10 mouse cellular contexts compared by ENCODE assay signal in the genomic region with DNA sequence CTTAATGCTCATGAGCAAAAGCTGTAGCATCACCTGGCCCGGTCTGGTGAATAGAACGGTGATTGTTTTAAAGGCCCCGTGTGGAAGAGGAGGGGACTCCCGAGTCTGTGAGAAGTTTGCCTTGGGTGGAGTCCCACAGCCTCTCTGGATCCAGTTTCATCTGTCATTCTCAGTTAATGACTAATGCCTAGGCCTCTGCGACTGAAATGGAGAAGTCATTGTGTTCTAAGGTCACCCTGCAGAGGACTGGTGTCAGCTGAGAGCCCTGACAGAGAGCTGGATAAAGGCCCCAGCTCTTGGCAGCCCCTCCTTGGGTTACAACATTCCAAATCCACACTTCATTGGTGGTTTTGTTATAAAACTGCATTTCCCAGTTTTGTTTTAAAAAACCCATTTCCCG. TPM values are rescaled to one million over a fixed set of nuclear protein-coding genes. Genes with fewer than 3 reads are reported as not detected.
DNase-seq lines count a peak whose midpoint lies in the region; ATAC-seq and TF ChIP-seq lines count a peak whose summit lies in the region.
"Had no signal": no experiment of that assay in that cellular context is flagged by ENCODE, and none has a peak within 500 bp of the region (broad histone marks: within the 10 kb centered on the region; RNA-seq: fewer than 3 reads in every experiment).

No protein-coding gene starts in this region.

- H3K4me2 ChIP-seq in kidney, postnatal 0 days (ENCODE audit: low read length) = no peak overlapping the region
- H3K4me2 ChIP-seq in kidney, embryonic 16.5 days (replicated peaks; ENCODE audit: low read depth, low read length) = no peak overlapping the region
- H3K4me2 ChIP-seq in hindbrain, embryonic 13.5 days = no peak overlapping the region

- H3K36me3 ChIP-seq in kidney, postnatal 0 days (ENCODE audit: insufficient read depth, low read length) = peaks cover 5% of the 10 kb centered on the region; the same call in 1 of the 2 replicates
- H3K36me3 ChIP-seq in kidney, embryonic 16.5 days (ENCODE audit: insufficient read depth, low read length) = peaks cover 17% of the 10 kb centered on the region; the same call in 1 of the 2 replicates
- peaks cover 25% of the 10 kb centered on the region for H3K36me3 ChIP-seq in hindbrain, embryonic 10.5 days
- peaks cover 24% of the 10 kb centered on the region for H3K36me3 ChIP-seq in hindbrain, embryonic 13.5 days

- H3K9me3 ChIP-seq in kidney, postnatal 0 days (replicated peaks; ENCODE audit: low read length) = no peaks in the 10 kb centered on the region
- no peaks in the 10 kb centered on the region for H3K9me3 ChIP-seq in kidney, embryonic 16.5 days (ENCODE audit: low read length)
- no peaks in the 10 kb centered on the region for H3K9me3 ChIP-seq in hindbrain, embryonic 10.5 days
- H3K9me3 ChIP-seq in hindbrain, embryonic 13.5 days = no peaks in the 10 kb centered on the region

- TF ChIP-seq CTCF in kidney, postnatal 0 days (IDR thresholded peaks at IDR 0.05; ENCODE audit: low read depth) = no peak
- no peak for TF ChIP-seq CTCF in bone marrow macrophage, adult 2 months (IDR thresholded peaks at IDR 0.05; ENCODE audit: low read depth, low read length)

- ATAC-seq in kidney, postnatal 0 days (replicated peaks; ENCODE audit: low FRiP score, low read depth) = no peak
- ATAC-seq in kidney, embryonic 16.5 days (ENCODE audit: low FRiP score, low TSS enrichment) = no peak
- peak; percentile 89 for ATAC-seq in monocyte, adult 5-6 weeks (replicated peaks; ENCODE audit: insufficient number of reproducible peaks, low FRiP score, low TSS enrichment, poor library complexity, severe bottlenecking)
- ATAC-seq in erythroid progenitor cell, adult 5-6 weeks (replicated peaks; ENCODE audit: low FRiP score, poor library complexity, severe bottlenecking) = no peak
- no peak for ATAC-seq in hindbrain, embryonic 13.5 days (ENCODE audit: low FRiP score)

- peak; percentile 38 for DNase-seq in kidney, postnatal 0 days (ENCODE audit: low spot score)
- peak; percentile 80 to 84 for DNase-seq in heart, postnatal 10 days
- no peak for DNase-seq in hindbrain, embryonic 10.5 days (ENCODE audit: low spot score)
- DNase-seq: cerebellum, adult 11 months; left cerebral cortex, postnatal 4 days had no signal

- intact Hi-C loops in heart, postnatal 10 days (cut with DNase I) = no loop called here

- H3K4me3 ChIP-seq in kidney, postnatal 0 days (replicated peaks; ENCODE audit: low read depth, low read length) = no peak overlapping the region
- no peak overlapping the region for H3K4me3 ChIP-seq in kidney, embryonic 16.5 days (ENCODE audit: low read length)
- no peak overlapping the region for H3K4me3 ChIP-seq in bone marrow macrophage, adult 2 months (ENCODE audit: insufficient read depth, low read length)
- H3K4me3 ChIP-seq in hindbrain, embryonic 10.5 days = no peak overlapping the region
- H3K4me3 ChIP-seq in hindbrain, embryonic 13.5 days = no peak overlapping the region

- H3K9ac ChIP-seq in kidney, postnatal 0 days (ENCODE audit: low read depth, low read length) = no peak overlapping the region
- no peak overlapping the region for H3K9ac ChIP-seq in kidney, embryonic 16.5 days (replicated peaks; ENCODE audit: low read length)
- H3K9ac ChIP-seq in hindbrain, embryonic 13.5 days = no peak overlapping the region

- no peaks in the 10 kb centered on the region for H3K27me3 ChIP-seq in kidney, postnatal 0 days (ENCODE audit: insufficient read depth, low read length)
- H3K27me3 ChIP-seq in kidney, embryonic 16.5 days (ENCODE audit: insufficient read depth, low read length) = no peaks in the 10 kb centered on the region
- no peaks in the 10 kb centered on the region for H3K27me3 ChIP-seq in hindbrain, embryonic 10.5 days (ENCODE audit: insufficient read depth, poor library complexity, severe bottlenecking)
- H3K27me3 ChIP-seq in hindbrain, embryonic 13.5 days = no peaks in the 10 kb centered on the region

- H3K27ac ChIP-seq in kidney, postnatal 0 days = no peak overlapping the region
- no peak overlapping the region for H3K27ac ChIP-seq in kidney, embryonic 16.5 days (ENCODE audit: low read length)
- H3K27ac ChIP-seq in bone marrow macrophage, adult 2 months (ENCODE audit: insufficient read depth, low read depth, low read length) = peak overlapping the region; percentile 40
- no peak overlapping the region for H3K27ac ChIP-seq in hindbrain, embryonic 10.5 days
- no peak overlapping the region for H3K27ac ChIP-seq in hindbrain, embryonic 13.5 days

- 28% methylated on average over 6 of the region's 6 CpGs for WGBS in kidney, postnatal 0 days
- WGBS in kidney, embryonic 16.5 days = 40% methylated on average over 6 of the region's 6 CpGs
- 72% methylated on average over 6 of the region's 6 CpGs for WGBS in hindbrain, embryonic 10.5 days
- 67% methylated on average over 6 of the region's 6 CpGs for WGBS in hindbrain, embryonic 13.5 days

- no peak for TF ChIP-seq POLR2A in bone marrow macrophage, adult 2 months (IDR thresholded peaks at IDR 0.05; ENCODE audit: borderline replicate concordance, low read depth, low read length)

- no peaks in the 10 kb centered on the region for H3K4me1 ChIP-seq in kidney, postnatal 0 days (replicated peaks; ENCODE audit: insufficient read depth, low read length)
- peaks cover 4% of the 10 kb centered on the region; the same call in 1 of the 2 replicates for H3K4me1 ChIP-seq in kidney, embryonic 16.5 days (ENCODE audit: insufficient read depth, low read length)
- peaks cover 28% of the 10 kb centered on the region for H3K4me1 ChIP-seq in bone marrow macrophage, adult 2 months (ENCODE audit: control insufficient read depth, insufficient read depth, low read length)
- H3K4me1 ChIP-seq in hindbrain, embryonic 10.5 days (replicated peaks) = no peaks in the 10 kb centered on the region
- H3K4me1 ChIP-seq in hindbrain, embryonic 13.5 days (replicated peaks) = no peaks in the 10 kb centered on the region

RNA-seq across cellular contexts. Expression of a gene that starts 10.1 kb away (rescaled TPM):
- 21.6 and 26.8 TPM in 2 replicates for polyA plus RNA-seq in kidney, postnatal 0 days (2015; fragmentation: Nextera tagmentation; extraction: Ambion mirVana)
- polyA plus RNA-seq in kidney, embryonic 16.5 days (2015; fragmentation: Nextera tagmentation; extraction: Ambion mirVana) = 30.1 and 30.5 TPM in 2 replicates
- polyA plus RNA-seq in bone marrow macrophage, adult 2 months (2012; ENCODE audit: insufficient read depth, insufficient read length, missing spikeins) = 53.6 and 73.6 TPM in 2 replicates
- 100 to 1,000 TPM; 135 to 144 TPM for total RNA-seq in heart, postnatal 10 days (2021)
- total RNA-seq in monocyte, adult 5-6 weeks (2017) = 187 to 211 TPM (median 206 TPM) in 3 replicates
- total RNA-seq in erythroid progenitor cell, adult 5-6 weeks (2015; ENCODE audit: low replicate concordance) = 19.5 and 28.1 TPM in 2 replicates
- 15.1 and 21.3 TPM in 2 replicates for total RNA-seq in erythroid progenitor cell, adult 5-6 weeks (2017; ENCODE audit: low replicate concordance)
- polyA plus RNA-seq in hindbrain, embryonic 10.5 days (2016; fragmentation: Nextera tagmentation; extraction: Ambion mirVana) = 44.4 and 52.0 TPM in 2 replicates
- polyA plus RNA-seq in hindbrain, embryonic 13.5 days (2015; fragmentation: Nextera tagmentation; extraction: Ambion mirVana) = 80.2 and 84.8 TPM in 2 replicates

RNA-seq across cellular contexts. Expression of a gene that starts 26.4 kb away (rescaled TPM):
- 59.1 and 63.8 TPM in 2 replicates for polyA plus RNA-seq in kidney, postnatal 0 days (2015; fragmentation: Nextera tagmentation; extraction: Ambion mirVana)
- 69.3 and 78.6 TPM in 2 replicates for polyA plus RNA-seq in kidney, embryonic 16.5 days (2015; fragmentation: Nextera tagmentation; extraction: Ambion mirVana)
- polyA plus RNA-seq in bone marrow macrophage, adult 2 months (2012; ENCODE audit: insufficient read depth, insufficient read length, missing spikeins) = 92.1 and 95.1 TPM in 2 replicates
- total RNA-seq in heart, postnatal 10 days (2021) = 10 to 100 TPM; 39.4 to 49.5 TPM
- total RNA-seq in monocyte, adult 5-6 weeks (2017) = 85.0 to 187 TPM (median 163 TPM) in 3 replicates
- 68.8 and 69.6 TPM in 2 replicates for total RNA-seq in erythroid progenitor cell, adult 5-6 weeks (2015; ENCODE audit: low replicate concordance)
- total RNA-seq in erythroid progenitor cell, adult 5-6 weeks (2017; ENCODE audit: low replicate concordance) = 120 and 155 TPM in 2 replicates
- polyA plus RNA-seq in hindbrain, embryonic 10.5 days (2016; fragmentation: Nextera tagmentation; extraction: Ambion mirVana) = 77.4 and 92.5 TPM in 2 replicates
- 68.7 and 70.7 TPM in 2 replicates for polyA plus RNA-seq in hindbrain, embryonic 13.5 days (2015; fragmentation: Nextera tagmentation; extraction: Ambion mirVana)

RNA-seq across cellular contexts. Expression of a gene that starts 54.7 kb away (rescaled TPM):
- polyA plus RNA-seq in kidney, postnatal 0 days (2015; fragmentation: Nextera tagmentation; extraction: Ambion mirVana) = 117 and 120 TPM in 2 replicates
- polyA plus RNA-seq in kidney, embryonic 16.5 days (2015; fragmentation: Nextera tagmentation; extraction: Ambion mirVana) = 105 and 123 TPM in 2 replicates
- polyA plus RNA-seq in bone marrow macrophage, adult 2 months (2012; ENCODE audit: insufficient read depth, insufficient read length, missing spikeins) = 116 and 123 TPM in 2 replicates
- total RNA-seq in heart, postnatal 10 days (2021) = 10 to 100 TPM; 54.1 to 55.8 TPM
- 452 to 482 TPM (median 480 TPM) in 3 replicates for total RNA-seq in monocyte, adult 5-6 weeks (2017)
- 112 and 156 TPM in 2 replicates for total RNA-seq in erythroid progenitor cell, adult 5-6 weeks (2015; ENCODE audit: low replicate concordance)
- 185 and 272 TPM in 2 replicates for total RNA-seq in erythroid progenitor cell, adult 5-6 weeks (2017; ENCODE audit: low replicate concordance)
- polyA plus RNA-seq in hindbrain, embryonic 10.5 days (2016; fragmentation: Nextera tagmentation; extraction: Ambion mirVana) = 104 and 125 TPM in 2 replicates
- 169 and 177 TPM in 2 replicates for polyA plus RNA-seq in hindbrain, embryonic 13.5 days (2015; fragmentation: Nextera tagmentation; extraction: Ambion mirVana)

RNA-seq across cellular contexts. Expression of a gene that starts 55.0 kb away (rescaled TPM):
- 9.4 and 10.7 TPM in 2 replicates for polyA plus RNA-seq in kidney, postnatal 0 days (2015; fragmentation: Nextera tagmentation; extraction: Ambion mirVana)
- 26.4 and 34.9 TPM in 2 replicates for polyA plus RNA-seq in kidney, embryonic 16.5 days (2015; fragmentation: Nextera tagmentation; extraction: Ambion mirVana)
- polyA plus RNA-seq in bone marrow macrophage, adult 2 months (2012; ENCODE audit: insufficient read depth, insufficient read length, missing spikeins) = 13.9 and 19.6 TPM in 2 replicates
- 10 to 100 TPM in 1 of 2 experiments, 1 to 10 TPM in 1; 6.9 to 10.3 TPM for total RNA-seq in heart, postnatal 10 days (2021)
- 1.2 TPM in 1 of 3 replicates, not detected in the others for total RNA-seq in monocyte, adult 5-6 weeks (2017)
- 152 and 208 TPM in 2 replicates for total RNA-seq in erythroid progenitor cell, adult 5-6 weeks (2015; ENCODE audit: low replicate concordance)
- total RNA-seq in erythroid progenitor cell, adult 5-6 weeks (2017; ENCODE audit: low replicate concordance) = 122 and 174 TPM in 2 replicates
- polyA plus RNA-seq in hindbrain, embryonic 10.5 days (2016; fragmentation: Nextera tagmentation; extraction: Ambion mirVana) = 31.0 and 43.3 TPM in 2 replicates
- polyA plus RNA-seq in hindbrain, embryonic 13.5 days (2015; fragmentation: Nextera tagmentation; extraction: Ambion mirVana) = 7.2 and 7.4 TPM in 2 replicates
